Mouse (Mus musculus): ENCODE data around the gene Armc3. TPM values are rescaled to one million over a fixed set of nuclear protein-coding genes. Genes with fewer than 3 reads are reported as not detected.
"Not testable (repeated sequence)": the region's sequence is repeated elsewhere in the genome, so short reads cannot be mapped to it uniquely, and the experiment has no call there.

The Armc3 gene
- polyA plus RNA-seq, 1 experiment from 2014 or later: 1.4 TPM

GRCm38 (mm10) chr2:19300345-19301089 lies 101.4 kb downstream of the Armc3 start:
- 75% methylated on average over 9 of the region's 9 CpGs for WGBS
- Histone ChIP-seq H3K4me3 (ENCODE audit: low read depth, low read length) (no peak overlapping the region), H3K4me1 (ENCODE audit: control insufficient read depth, insufficient read depth, low read length) (no peaks in the 10 kb centered on the region), H3K27me3 (replicated peaks; ENCODE audit: control insufficient read depth, insufficient read depth, low read length) (no peaks in the 10 kb centered on the region), H3K4me2 (ENCODE audit: low read length) (no peak overlapping the region), H3K27ac (ENCODE audit: low read depth, low read length) (no peak overlapping the region), H3K9me3 (replicated peaks; ENCODE audit: control insufficient read depth, low read length) (no peaks in the 10 kb centered on the region), H3K36me3 (ENCODE audit: control insufficient read depth, insufficient read depth, low read length) (no peaks in the 10 kb centered on the region), H3K9ac (ENCODE audit: low read length) (no peak overlapping the region)
- no peak for DNase-seq (ENCODE audit: low spot score)
- ATAC-seq: no peak

DNA sequence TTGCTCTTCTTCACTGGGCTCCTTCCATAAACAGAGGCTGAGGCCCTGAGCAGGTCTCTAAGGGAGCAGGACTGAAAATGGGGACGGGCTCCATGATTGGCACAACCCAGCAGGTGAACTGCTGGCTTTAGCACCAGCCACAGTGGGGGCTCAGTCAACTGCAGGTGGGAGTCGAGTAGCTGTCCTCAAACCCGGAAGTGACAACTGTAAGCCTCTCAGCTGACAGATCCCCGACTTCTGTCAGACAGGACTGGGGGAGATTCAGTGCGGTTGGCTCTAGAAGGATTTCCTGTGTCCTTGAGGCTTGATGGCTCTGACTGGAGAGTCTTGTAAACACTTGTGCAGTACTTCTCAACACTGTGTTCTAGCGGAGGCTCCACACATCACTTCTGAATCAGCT lies 102.1 kb downstream of the Armc3 start:
- Histone ChIP-seq H3K4me2 (ENCODE audit: low read length) (no peak overlapping the region), H3K27ac (ENCODE audit: low read depth, low read length) (no peak overlapping the region), H3K4me1 (ENCODE audit: control insufficient read depth, insufficient read depth, low read length) (no peaks in the 10 kb centered on the region), H3K9me3 (replicated peaks; ENCODE audit: control insufficient read depth, low read length) (no peaks in the 10 kb centered on the region), H3K36me3 (ENCODE audit: control insufficient read depth, insufficient read depth, low read length) (no peaks in the 10 kb centered on the region), H3K27me3 (replicated peaks; ENCODE audit: control insufficient read depth, insufficient read depth, low read length) (no peaks in the 10 kb centered on the region), H3K4me3 (ENCODE audit: low read depth, low read length) (no peak overlapping the region), H3K9ac (ENCODE audit: low read length) (no peak overlapping the region)
- ATAC-seq: no peak
- DNase-seq (ENCODE audit: low spot score): no peak
- 23% methylated on average over 6 of the region's 6 CpGs for WGBS

DNA sequence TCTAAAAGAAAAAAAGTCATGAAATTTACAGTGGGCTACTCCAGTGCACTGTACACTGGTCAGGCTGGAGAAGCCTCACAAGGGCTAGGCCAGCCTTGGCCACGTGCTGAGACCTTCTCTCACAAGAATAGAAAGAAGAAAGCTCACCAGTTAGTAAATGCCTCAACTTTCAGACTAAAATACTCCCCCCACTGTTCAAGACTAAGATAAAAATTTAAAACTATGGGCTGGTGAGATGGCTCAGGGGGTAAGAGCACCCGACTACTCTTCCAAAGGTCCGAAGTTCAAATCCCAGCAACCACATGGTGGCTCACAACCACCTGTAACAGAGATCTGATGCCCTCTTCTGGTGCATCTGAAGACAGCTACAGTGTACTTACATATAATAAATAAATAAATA lies 104.0 kb downstream of the Armc3 start:
- not testable (repeated sequence) for H3K9ac ChIP-seq (ENCODE audit: low read length); H3K4me1 ChIP-seq (ENCODE audit: control insufficient read depth, insufficient read depth, low read length); H3K36me3 ChIP-seq (ENCODE audit: control insufficient read depth, insufficient read depth, low read length); H3K27me3 ChIP-seq (replicated peaks; ENCODE audit: control insufficient read depth, insufficient read depth, low read length); H3K4me3 ChIP-seq (ENCODE audit: low read depth, low read length); ATAC-seq; H3K27ac ChIP-seq (ENCODE audit: low read depth, low read length); DNase-seq (ENCODE audit: low spot score); H3K4me2 ChIP-seq (ENCODE audit: low read length); H3K9me3 ChIP-seq (replicated peaks; ENCODE audit: control insufficient read depth, low read length)
- 89% methylated on average over 3 of the region's 3 CpGs for WGBS

DNA sequence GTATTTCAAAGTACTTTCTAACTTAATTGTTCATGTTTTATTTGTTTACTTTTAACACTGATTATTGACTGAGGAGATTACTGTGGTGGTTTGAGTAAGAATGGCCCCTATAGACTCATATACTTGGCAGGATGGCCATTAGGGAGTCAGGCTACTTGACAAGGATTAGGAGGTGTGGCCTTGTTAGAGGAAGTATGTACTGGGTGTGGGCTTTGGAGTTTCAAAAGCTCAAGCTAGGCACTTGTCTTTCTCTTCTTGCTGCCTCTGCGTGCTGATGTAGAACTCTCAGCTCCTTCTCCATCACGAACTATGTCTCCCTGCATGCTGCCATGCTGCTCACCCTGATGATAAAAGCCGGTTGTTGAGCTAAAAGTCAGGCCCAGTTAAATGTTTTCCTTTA lies 111.4 kb downstream of the Armc3 start:
- WGBS: 88% methylated on average over 3 of the region's 3 CpGs
- H3K9ac ChIP-seq (ENCODE audit: low read length): no peak overlapping the region

GRCm38 (mm10) chr2:19316056-19316455 lies 117.0 kb downstream of the Armc3 start:
- no peak for ATAC-seq
- 64% methylated on average over 11 of the region's 11 CpGs for WGBS
- Histone ChIP-seq H3K9ac (ENCODE audit: low read length) (no peak overlapping the region), H3K36me3 (ENCODE audit: control insufficient read depth, insufficient read depth, low read length) (no peaks in the 10 kb centered on the region), H3K9me3 (replicated peaks; ENCODE audit: control insufficient read depth, low read length) (peaks cover 8% of the 10 kb centered on the region; the same call in 1 of the 2 replicates), H3K27me3 (replicated peaks; ENCODE audit: control insufficient read depth, insufficient read depth, low read length) (no peaks in the 10 kb centered on the region), H3K4me2 (ENCODE audit: low read length) (no peak overlapping the region), H3K27ac (ENCODE audit: low read depth, low read length) (no peak overlapping the region), H3K4me1 (ENCODE audit: control insufficient read depth, insufficient read depth, low read length) (no peaks in the 10 kb centered on the region), H3K4me3 (ENCODE audit: low read depth, low read length) (no peak overlapping the region)
- no peak for DNase-seq (ENCODE audit: low spot score)

More for the DNA sequence above, 111.4 kb downstream of the Armc3 start:
- H3K27me3 ChIP-seq (replicated peaks; ENCODE audit: control insufficient read depth, insufficient read depth, low read length): no peaks in the 10 kb centered on the region
- H3K9me3 ChIP-seq (replicated peaks; ENCODE audit: control insufficient read depth, low read length): peaks cover under 1% of the 10 kb centered on the region; the same call in 1 of the 2 replicates
- H3K4me1 ChIP-seq (ENCODE audit: control insufficient read depth, insufficient read depth, low read length): no peaks in the 10 kb centered on the region
- no peak for DNase-seq (ENCODE audit: low spot score)
- no peak overlapping the region for H3K4me2 ChIP-seq (ENCODE audit: low read length)
- no peak overlapping the region for H3K4me3 ChIP-seq (ENCODE audit: low read depth, low read length)
- no peak for ATAC-seq
- no peaks in the 10 kb centered on the region for H3K36me3 ChIP-seq (ENCODE audit: control insufficient read depth, insufficient read depth, low read length)
- H3K27ac ChIP-seq (ENCODE audit: low read depth, low read length): no peak overlapping the region

DNA sequence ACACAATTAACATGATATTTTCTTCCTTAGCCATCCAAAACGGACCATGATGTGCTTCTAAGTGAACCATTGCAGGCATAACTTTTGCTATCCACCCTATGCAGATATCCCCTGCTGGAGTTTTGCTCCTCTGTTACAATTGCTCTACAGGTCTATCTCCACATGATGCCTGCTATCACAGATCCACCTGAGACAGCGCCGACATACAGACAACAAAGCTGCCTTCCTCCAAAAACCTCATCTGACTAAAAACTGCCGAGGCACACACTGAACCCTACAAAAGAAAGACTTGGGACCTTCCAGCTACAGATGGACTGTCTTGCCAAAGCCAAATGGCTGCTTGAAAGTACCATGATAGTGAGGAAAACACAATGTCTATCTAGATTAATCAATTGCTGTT lies 117.6 kb downstream of the Armc3 start:
- Histone ChIP-seq H3K27ac (ENCODE audit: low read depth, low read length) (no peak overlapping the region), H3K4me1 (ENCODE audit: control insufficient read depth, insufficient read depth, low read length) (no peaks in the 10 kb centered on the region), H3K9me3 (replicated peaks; ENCODE audit: control insufficient read depth, low read length) (peaks cover 8% of the 10 kb centered on the region; the same call in 1 of the 2 replicates), H3K36me3 (ENCODE audit: control insufficient read depth, insufficient read depth, low read length) (no peaks in the 10 kb centered on the region), H3K4me3 (ENCODE audit: low read depth, low read length) (no peak overlapping the region), H3K9ac (ENCODE audit: low read length) (no peak overlapping the region), H3K4me2 (ENCODE audit: low read length) (no peak overlapping the region), H3K27me3 (replicated peaks; ENCODE audit: control insufficient read depth, insufficient read depth, low read length) (no peaks in the 10 kb centered on the region)
- WGBS: 70% methylated on average over 4 of the region's 4 CpGs
- DNase-seq (ENCODE audit: low spot score) (no peak), ATAC-seq (no peak)

- not testable (repeated sequence) for H3K4me3 ChIP-seq (ENCODE audit: low read depth, low read length); H3K9ac ChIP-seq (ENCODE audit: low read length); H3K36me3 ChIP-seq (ENCODE audit: control insufficient read depth, insufficient read depth, low read length); H3K27ac ChIP-seq (ENCODE audit: low read depth, low read length); ATAC-seq; H3K4me2 ChIP-seq (ENCODE audit: low read length); DNase-seq (ENCODE audit: low spot score); H3K9me3 ChIP-seq (replicated peaks; ENCODE audit: control insufficient read depth, low read length); H3K27me3 ChIP-seq (replicated peaks; ENCODE audit: control insufficient read depth, insufficient read depth, low read length); H3K4me1 ChIP-seq (ENCODE audit: control insufficient read depth, insufficient read depth, low read length)
- 93% methylated on average over 2 of the region's 2 CpGs for WGBS
These were observed 118.2 kb downstream of the Armc3 start for GRCm38 (mm10) chr2:19317151-19317812.

GRCm38 (mm10) chr2:19318499-19318898 lies 119.4 kb downstream of the Armc3 start:
- DNase-seq (ENCODE audit: low spot score): no peak
- H3K36me3 ChIP-seq (ENCODE audit: control insufficient read depth, insufficient read depth, low read length): no peaks in the 10 kb centered on the region

DNA sequence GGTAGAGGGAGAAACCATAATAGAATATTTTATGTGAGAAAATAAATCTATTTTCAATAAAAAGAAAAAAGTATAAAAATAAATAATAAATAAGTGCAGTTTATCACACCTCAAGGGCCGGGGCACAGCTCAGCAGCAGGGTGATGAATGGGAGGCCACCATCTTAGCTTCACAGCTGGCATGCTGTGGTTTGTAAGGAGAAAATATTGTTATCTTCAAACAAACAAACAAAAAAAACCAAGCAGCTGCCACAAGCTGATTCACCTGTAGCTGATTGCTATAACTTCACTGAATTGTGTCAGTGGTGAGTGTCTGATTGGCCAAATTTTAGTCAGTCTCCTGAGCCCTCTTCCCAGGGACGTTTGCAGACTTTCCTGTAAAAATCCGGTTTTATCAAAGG lies 120.2 kb downstream of the Armc3 start:
- Histone ChIP-seq H3K4me3 (ENCODE audit: low read depth, low read length) (no peak overlapping the region), H3K27ac (ENCODE audit: low read depth, low read length) (no peak overlapping the region), H3K9me3 (replicated peaks; ENCODE audit: control insufficient read depth, low read length) (peaks cover 8% of the 10 kb centered on the region; the same call in 1 of the 2 replicates), H3K4me2 (ENCODE audit: low read length) (no peak overlapping the region), H3K36me3 (ENCODE audit: control insufficient read depth, insufficient read depth, low read length) (no peaks in the 10 kb centered on the region), H3K9ac (ENCODE audit: low read length) (no peak overlapping the region), H3K4me1 (ENCODE audit: control insufficient read depth, insufficient read depth, low read length) (no peaks in the 10 kb centered on the region), H3K27me3 (replicated peaks; ENCODE audit: control insufficient read depth, insufficient read depth, low read length) (no peaks in the 10 kb centered on the region)
- no peak for DNase-seq (ENCODE audit: low spot score)
- no peak for ATAC-seq
- WGBS: 81% methylated on average over 3 of the region's 3 CpGs

More at GRCm38 (mm10) chr2:19318499-19318898, 119.4 kb downstream of the Armc3 start:
- ATAC-seq: no peak
- H3K27me3 ChIP-seq (replicated peaks; ENCODE audit: control insufficient read depth, insufficient read depth, low read length): no peaks in the 10 kb centered on the region
- H3K4me3 ChIP-seq (ENCODE audit: low read depth, low read length): no peak overlapping the region
- H3K9ac ChIP-seq (ENCODE audit: low read length): no peak overlapping the region
- no peak overlapping the region for H3K27ac ChIP-seq (ENCODE audit: low read depth, low read length)
- H3K9me3 ChIP-seq (replicated peaks; ENCODE audit: control insufficient read depth, low read length): peaks cover 8% of the 10 kb centered on the region; the same call in 1 of the 2 replicates
- WGBS: 94% methylated on average over 4 of the region's 4 CpGs
- no peaks in the 10 kb centered on the region for H3K4me1 ChIP-seq (ENCODE audit: control insufficient read depth, insufficient read depth, low read length)
- H3K4me2 ChIP-seq (ENCODE audit: low read length): no peak overlapping the region
